Mouse (Mus musculus): ENCODE measurements around the gene Flnc. TPM values are rescaled to one million over a fixed set of nuclear protein-coding genes. Genes with fewer than 3 reads are reported as not detected.

The Flnc gene
- total and polyA plus RNA-seq, 2 experiments = 0.04 to 0.28 TPM

GRCm38 (mm10) chr6:29497791-29498190 lies 64.7 kb downstream of the Flnc start:
- H3K27ac ChIP-seq (replicated peaks; ENCODE audit: insufficient read depth, low read depth, low read length) = no peak overlapping the region
- H3K79me2 ChIP-seq (ENCODE audit: control insufficient read depth, insufficient read depth, low read length) = no peaks in the 10 kb centered on the region
- H3K9ac ChIP-seq (ENCODE audit: low read depth, low read length) = no peak overlapping the region
- DNase-seq (ENCODE audit: extremely low read depth, low read depth, low spot score) = no peak
- H3K4me1 ChIP-seq (ENCODE audit: control insufficient read depth, insufficient read depth, low read length) = peaks cover 3% of the 10 kb centered on the region
- H3K36me3 ChIP-seq (ENCODE audit: control insufficient read depth, insufficient read depth, low read length) = no peaks in the 10 kb centered on the region
- WGBS = 77% methylated on average over 2 of the region's 2 CpGs
- no peaks in the 10 kb centered on the region for H3K27me3 ChIP-seq (ENCODE audit: control insufficient read depth, insufficient read depth, low read length)
- no peak for TF ChIP-seq CTCF (IDR thresholded peaks at IDR 0.05; ENCODE audit: low read depth, low read length)
- no peak for TF ChIP-seq POLR2A (IDR thresholded peaks at IDR 0.05; ENCODE audit: extremely low read depth, insufficient read depth, low read length)
- no peak overlapping the region for H3K4me3 ChIP-seq (ENCODE audit: insufficient read depth, low read depth, low read length)

GRCm38 (mm10) chr6:29500177-29500576 lies 67.1 kb downstream of the Flnc start:
- Histone ChIP-seq H3K27me3 (ENCODE audit: control insufficient read depth, insufficient read depth, low read length) (no peaks in the 10 kb centered on the region), H3K79me2 (ENCODE audit: control insufficient read depth, insufficient read depth, low read length) (no peaks in the 10 kb centered on the region), H3K36me3 (ENCODE audit: control insufficient read depth, insufficient read depth, low read length) (no peaks in the 10 kb centered on the region), H3K4me3 (ENCODE audit: insufficient read depth, low read depth, low read length) (no peak overlapping the region), H3K9ac (ENCODE audit: low read depth, low read length) (no peak overlapping the region), H3K27ac (replicated peaks; ENCODE audit: insufficient read depth, low read depth, low read length) (no peak overlapping the region), H3K4me1 (ENCODE audit: control insufficient read depth, insufficient read depth, low read length) (no peaks in the 10 kb centered on the region)
- TF ChIP-seq POLR2A (IDR thresholded peaks at IDR 0.05; ENCODE audit: extremely low read depth, insufficient read depth, low read length) = no peak
- TF ChIP-seq CTCF (IDR thresholded peaks at IDR 0.05; ENCODE audit: low read depth, low read length) = no peak
- 89% methylated on average over 7 of the region's 7 CpGs for WGBS
- DNase-seq (ENCODE audit: extremely low read depth, low read depth, low spot score) = no peak

GRCm38 (mm10) chr6:29500810-29501209 lies 67.8 kb downstream of the Flnc start:
- H3K4me3 ChIP-seq (ENCODE audit: insufficient read depth, low read depth, low read length) = no peak overlapping the region
- no peak overlapping the region for H3K27ac ChIP-seq (replicated peaks; ENCODE audit: insufficient read depth, low read depth, low read length)
- H3K9ac ChIP-seq (ENCODE audit: low read depth, low read length) = no peak overlapping the region
- no peaks in the 10 kb centered on the region for H3K27me3 ChIP-seq (ENCODE audit: control insufficient read depth, insufficient read depth, low read length)
- no peaks in the 10 kb centered on the region for H3K4me1 ChIP-seq (ENCODE audit: control insufficient read depth, insufficient read depth, low read length)
- no peak for TF ChIP-seq CTCF (IDR thresholded peaks at IDR 0.05; ENCODE audit: low read depth, low read length)
- TF ChIP-seq POLR2A (IDR thresholded peaks at IDR 0.05; ENCODE audit: extremely low read depth, insufficient read depth, low read length) = no peak
- H3K36me3 ChIP-seq (ENCODE audit: control insufficient read depth, insufficient read depth, low read length) = no peaks in the 10 kb centered on the region
- DNase-seq (ENCODE audit: extremely low read depth, low read depth, low spot score) = no peak
- H3K79me2 ChIP-seq (ENCODE audit: control insufficient read depth, insufficient read depth, low read length) = no peaks in the 10 kb centered on the region
- 97% methylated on average over 6 of the region's 6 CpGs for WGBS

GRCm38 (mm10) chr6:29501599-29501998 lies 68.5 kb downstream of the Flnc start:
- no peaks in the 10 kb centered on the region for H3K36me3 ChIP-seq (ENCODE audit: control insufficient read depth, insufficient read depth, low read length)
- no peaks in the 10 kb centered on the region for H3K4me1 ChIP-seq (ENCODE audit: control insufficient read depth, insufficient read depth, low read length)
- H3K79me2 ChIP-seq (ENCODE audit: control insufficient read depth, insufficient read depth, low read length) = no peaks in the 10 kb centered on the region
- no peak for DNase-seq (ENCODE audit: extremely low read depth, low read depth, low spot score)
- H3K27ac ChIP-seq (replicated peaks; ENCODE audit: insufficient read depth, low read depth, low read length) = no peak overlapping the region
- 100% methylated on average over 1 of the region's 1 CpGs for WGBS
- no peaks in the 10 kb centered on the region for H3K27me3 ChIP-seq (ENCODE audit: control insufficient read depth, insufficient read depth, low read length)
- no peak overlapping the region for H3K9ac ChIP-seq (ENCODE audit: low read depth, low read length)
- H3K4me3 ChIP-seq (ENCODE audit: insufficient read depth, low read depth, low read length) = no peak overlapping the region
- TF ChIP-seq POLR2A (IDR thresholded peaks at IDR 0.05; ENCODE audit: extremely low read depth, insufficient read depth, low read length) (no peak), CTCF (IDR thresholded peaks at IDR 0.05; ENCODE audit: low read depth, low read length) (no peak)

- DNase-seq (ENCODE audit: extremely low read depth, low read depth, low spot score) = no peak
- 93% methylated on average over 5 of the region's 5 CpGs for WGBS
- no peaks in the 10 kb centered on the region for H3K36me3 ChIP-seq (ENCODE audit: control insufficient read depth, insufficient read depth, low read length)
Measured at GRCm38 (mm10) chr6:29505493-29505892, 72.4 kb downstream of the Flnc start.

GRCm38 (mm10) chr6:29506834-29507233 lies 73.8 kb downstream of the Flnc start:
- Histone ChIP-seq H3K27me3 (ENCODE audit: control insufficient read depth, insufficient read depth, low read length) (no peaks in the 10 kb centered on the region), H3K27ac (replicated peaks; ENCODE audit: insufficient read depth, low read depth, low read length) (no peak overlapping the region), H3K4me1 (ENCODE audit: control insufficient read depth, insufficient read depth, low read length) (no peaks in the 10 kb centered on the region; the same call in 1 of the 2 replicates), H3K36me3 (ENCODE audit: control insufficient read depth, insufficient read depth, low read length) (no peaks in the 10 kb centered on the region), H3K9ac (ENCODE audit: low read depth, low read length) (no peak overlapping the region), H3K4me3 (ENCODE audit: insufficient read depth, low read depth, low read length) (no peak overlapping the region), H3K79me2 (ENCODE audit: control insufficient read depth, insufficient read depth, low read length) (no peaks in the 10 kb centered on the region; the same call in 1 of the 2 replicates)
- DNase-seq (ENCODE audit: extremely low read depth, low read depth, low spot score) = no peak
- 65% methylated on average over 8 of the region's 8 CpGs for WGBS
- TF ChIP-seq POLR2A (IDR thresholded peaks at IDR 0.05; ENCODE audit: extremely low read depth, insufficient read depth, low read length) = no peak
- TF ChIP-seq CTCF (IDR thresholded peaks at IDR 0.05; ENCODE audit: low read depth, low read length) = no peak

More at GRCm38 (mm10) chr6:29505493-29505892, 72.4 kb downstream of the Flnc start:
- H3K4me3 ChIP-seq (ENCODE audit: insufficient read depth, low read depth, low read length) = no peak overlapping the region
- H3K4me1 ChIP-seq (ENCODE audit: control insufficient read depth, insufficient read depth, low read length) = no peaks in the 10 kb centered on the region; the same call in 1 of the 2 replicates
- no peaks in the 10 kb centered on the region for H3K27me3 ChIP-seq (ENCODE audit: control insufficient read depth, insufficient read depth, low read length)
- no peaks in the 10 kb centered on the region; the same call in 1 of the 2 replicates for H3K79me2 ChIP-seq (ENCODE audit: control insufficient read depth, insufficient read depth, low read length)
- no peak overlapping the region for H3K27ac ChIP-seq (replicated peaks; ENCODE audit: insufficient read depth, low read depth, low read length)
- TF ChIP-seq CTCF (IDR thresholded peaks at IDR 0.05; ENCODE audit: low read depth, low read length) = no peak
- TF ChIP-seq POLR2A (IDR thresholded peaks at IDR 0.05; ENCODE audit: extremely low read depth, insufficient read depth, low read length) = no peak
- H3K9ac ChIP-seq (ENCODE audit: low read depth, low read length) = no peak overlapping the region

Measured in liver, adult 2 months (tissue).